Mouse (Mus musculus): ENCODE data around the gene Ajm1.

DNA sequence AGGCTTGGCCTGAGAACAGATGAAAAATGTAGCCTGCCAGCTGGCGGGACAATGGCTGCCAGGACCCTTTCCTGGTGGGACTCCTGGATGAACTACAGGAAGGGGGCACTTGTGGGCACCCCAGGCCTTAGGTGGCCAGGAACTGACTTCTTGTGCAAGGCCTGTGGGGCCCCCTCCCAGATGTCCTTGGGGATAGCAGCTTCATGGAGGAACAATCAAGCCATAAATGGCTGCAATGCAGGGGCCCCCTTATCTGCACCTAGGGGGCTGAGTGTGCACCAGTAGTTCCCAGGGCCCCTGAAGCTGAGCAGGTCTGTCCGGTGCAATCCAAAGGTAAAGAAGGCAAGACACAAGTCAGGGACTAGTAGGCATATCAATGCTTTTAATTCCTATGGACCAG, 8.5 kb downstream of the Ajm1 start:
- TF ChIP-seq POLR2A (IDR thresholded peaks at IDR 0.05; ENCODE audit: extremely low read depth, insufficient read depth, low read length), result no peak
- no peak for TF ChIP-seq CTCF (IDR thresholded peaks at IDR 0.05; ENCODE audit: low read depth, low read length)

Data from liver, adult 2 months (tissue).